Mouse (Mus musculus): Measurements from ENCODE around the gene Cntnap2.
"Not testable (repeated sequence)": the region's sequence is repeated elsewhere in the genome, so short reads cannot be mapped to it uniquely, and the experiment has no call there.

Gene Cntnap2

GRCm38 (mm10) chr6:47175356-47176156 is 2116.4 kb downstream of the Cntnap2 start:
- DNase-seq (ENCODE audit: low read depth, low spot score), result peak; percentile 14

- DNase-seq (ENCODE audit: low read depth, low spot score), result not testable (repeated sequence)
Measured at GRCm38 (mm10) chr6:47176157-47176555, 2117.0 kb downstream of the Cntnap2 start.

- DNase-seq (ENCODE audit: low read depth, low spot score), result not testable (repeated sequence)
Measured at GRCm38 (mm10) chr6:47181372-47181771, 2122.2 kb downstream of the Cntnap2 start.

GRCm38 (mm10) chr6:47182252-47182651 is 2123.1 kb downstream of the Cntnap2 start:
- no peak for DNase-seq (ENCODE audit: low read depth, low spot score)

- DNase-seq (ENCODE audit: low read depth, low spot score), result no peak
Measured at GRCm38 (mm10) chr6:47182756-47183155, 2123.6 kb downstream of the Cntnap2 start.

GRCm38 (mm10) chr6:47183850-47184249 is 2124.7 kb downstream of the Cntnap2 start:
- not testable (repeated sequence) for DNase-seq (ENCODE audit: low read depth, low spot score)

- no peak for DNase-seq (ENCODE audit: low read depth, low spot score)
Measured at GRCm38 (mm10) chr6:47188193-47188592, 2129.0 kb downstream of the Cntnap2 start.

GRCm38 (mm10) chr6:47188596-47188995 is 2129.4 kb downstream of the Cntnap2 start:
- DNase-seq (ENCODE audit: low read depth, low spot score), result not testable (repeated sequence)

- DNase-seq (ENCODE audit: low read depth, low spot score), result no peak
Measured at GRCm38 (mm10) chr6:47190282-47190681, 2131.1 kb downstream of the Cntnap2 start.

GRCm38 (mm10) chr6:47191277-47191800 is 2132.2 kb downstream of the Cntnap2 start:
- DNase-seq (ENCODE audit: low read depth, low spot score), result peak; percentile 38

- DNase-seq (ENCODE audit: low read depth, low spot score), result no peak
Measured at GRCm38 (mm10) chr6:47191940-47192339, 2132.8 kb downstream of the Cntnap2 start.

GRCm38 (mm10) chr6:47192478-47192877 is 2133.3 kb downstream of the Cntnap2 start:
- DNase-seq (ENCODE audit: low read depth, low spot score), result no peak

GRCm38 (mm10) chr6:47197570-47197969 is 2138.4 kb downstream of the Cntnap2 start:
- DNase-seq (ENCODE audit: low read depth, low spot score), result no peak

GRCm38 (mm10) chr6:47200671-47201070 is 2141.5 kb downstream of the Cntnap2 start:
- no peak for DNase-seq (ENCODE audit: low read depth, low spot score)

- no peak for DNase-seq (ENCODE audit: low read depth, low spot score)
Measured at GRCm38 (mm10) chr6:47208031-47208430, 2148.9 kb downstream of the Cntnap2 start.

GRCm38 (mm10) chr6:47214731-47215130 is 2155.6 kb downstream of the Cntnap2 start:
- no peak for DNase-seq (ENCODE audit: low read depth, low spot score)

GRCm38 (mm10) chr6:47223578-47223977 is 2164.4 kb downstream of the Cntnap2 start:
- not testable (repeated sequence) for DNase-seq (ENCODE audit: low read depth, low spot score)

- DNase-seq (ENCODE audit: low read depth, low spot score), result not testable (repeated sequence)
Measured at GRCm38 (mm10) chr6:47225391-47225790, 2166.2 kb downstream of the Cntnap2 start.

- no peak for DNase-seq (ENCODE audit: low read depth, low spot score)
Measured at GRCm38 (mm10) chr6:47227601-47228000, 2168.4 kb downstream of the Cntnap2 start.

GRCm38 (mm10) chr6:47228676-47229317 is 2169.6 kb downstream of the Cntnap2 start:
- no peak for DNase-seq (ENCODE audit: low read depth, low spot score)

- DNase-seq (ENCODE audit: low read depth, low spot score), result no peak
Measured at GRCm38 (mm10) chr6:47231513-47231912, 2172.4 kb downstream of the Cntnap2 start.

GRCm38 (mm10) chr6:47239376-47239921 is 2180.3 kb downstream of the Cntnap2 start:
- no peak for DNase-seq (ENCODE audit: low read depth, low spot score)

Data from embryo, embryonic 11.5 days (tissue).